Mouse (Mus musculus) CH12.LX (cell line): ENCODE data around the gene Acan. TPM values are rescaled to one million over a fixed set of nuclear protein-coding genes. Genes with fewer than 3 reads are reported as not detected.

ENCODE experiments used
- DNase-seq: peaks from one replicate; pipeline ENCODE4 v3.0.0-alpha.2; 2013; ENCODE audit errors: extremely low read depth
- H3K27ac ChIP-seq: 2 replicates; pipeline ENCODE4 v1.5.1; 2012; ENCODE audit warnings: low read depth, mild to moderate bottlenecking, control low read depth, moderate library complexity; ENCODE audit not compliant: insufficient read depth
- H3K27me3 ChIP-seq: replicated peaks from 2 replicates; pipeline ENCODE3; 2012; ENCODE audit warnings: inconsistent platforms
- H3K36me3 ChIP-seq, 2 experiments: replicated peaks in 1 of 2; 2 replicates each; pipeline versions ENCODE3 to v1.6.1; 2012; ENCODE audit warnings: inconsistent platforms in 1 of 2, low read length in 1 of 2, mild to moderate bottlenecking in 1 of 2, mixed read lengths in 1 of 2, moderate library complexity in 1 of 2; ENCODE audit not compliant: control insufficient read depth in 1 of 2, insufficient read depth in 1 of 2
- H3K4me1 ChIP-seq, 2 experiments: 2 replicates each; pipeline ENCODE4 v1.6.1; 2012; ENCODE audit warnings: inconsistent platforms in 1 of 2, moderate library complexity in 1 of 2; ENCODE audit not compliant: insufficient read depth in 2 of 2, control insufficient read depth in 1 of 2
- H3K4me2 ChIP-seq: 2 replicates; pipeline ENCODE4 v1.6.1; 2012; ENCODE audit warnings: low read depth, mild to moderate bottlenecking, control low read depth; ENCODE audit not compliant: poor library complexity, insufficient read depth, severe bottlenecking
- H3K4me3 ChIP-seq, 3 experiments: fragments of 150-350 bp in 1 of 3; sonication (generic) in 1 of 3; replicated peaks in 1 of 3; 2 replicates each; pipeline versions ENCODE3 to v1.5.1; 2011 to 2012; ENCODE audit warnings: low read depth in 2 of 3, low read length in 2 of 3, mild to moderate bottlenecking in 2 of 3, moderate library complexity in 2 of 3, control low read depth in 1 of 3, improper control_type of control experiment in 1 of 3, inconsistent platforms in 1 of 3, mixed read lengths in 1 of 3; ENCODE audit not compliant: poor library complexity in 1 of 3
- H3K79me2 ChIP-seq: replicated peaks from 2 replicates; pipeline ENCODE4 v1.6.1; 2012; ENCODE audit warnings: mild to moderate bottlenecking, moderate library complexity; ENCODE audit not compliant: control insufficient read depth, poor library complexity, insufficient read depth, severe bottlenecking; ENCODE audit errors: extremely low read depth
- H3K9ac ChIP-seq: 2 replicates; pipeline ENCODE4 v1.6.1; 2012; ENCODE audit warnings: low read depth, mild to moderate bottlenecking, control low read depth, moderate library complexity; ENCODE audit not compliant: insufficient read depth
- H3K9me3 ChIP-seq: replicated peaks from 2 replicates; pipeline ENCODE3; 2012; ENCODE audit warnings: low read length, inconsistent platforms, mixed read lengths
- CHD2 ChIP-seq: IDR thresholded peaks from 2 replicates; pipeline ENCODE4 v1.6.1; 2011; ENCODE audit warnings: low read length, improper control_type of control experiment
- ELF1 ChIP-seq: IDR thresholded peaks from 2 replicates; pipeline ENCODE4 v1.6.1; 2014; ENCODE audit warnings: low read depth, mild to moderate bottlenecking, inconsistent platforms, low read length, improper control_type of control experiment
- JUN ChIP-seq: IDR thresholded peaks from 2 replicates; pipeline ENCODE4 v1.6.1; 2011; ENCODE audit warnings: low read depth, mild to moderate bottlenecking, low read length, improper control_type of control experiment, moderate library complexity; ENCODE audit not compliant: insufficient read depth
- KAT2A ChIP-seq: IDR thresholded peaks from 2 replicates; pipeline ENCODE4 v1.6.1; 2012; ENCODE audit warnings: low read length, improper control_type of control experiment, inconsistent platforms; ENCODE audit not compliant: insufficient replicate concordance
- MAFK ChIP-seq: IDR thresholded peaks from 2 replicates; pipeline ENCODE4 v1.6.1; 2011; ENCODE audit warnings: low read length, improper control_type of control experiment; ENCODE audit not compliant: insufficient replicate concordance
- MXI1 ChIP-seq: IDR thresholded peaks from 2 replicates; pipeline ENCODE4 v1.6.1; 2011; ENCODE audit warnings: mild to moderate bottlenecking, low read depth, low read length, improper control_type of control experiment
- NRF1 ChIP-seq: IDR thresholded peaks from 2 replicates; pipeline ENCODE4 v1.6.1; 2014; ENCODE audit warnings: low read depth, mild to moderate bottlenecking, inconsistent platforms, low read length, improper control_type of control experiment, moderate library complexity
- POLR2A ChIP-seq: IDR thresholded peaks from 2 replicates; pipeline ENCODE4 v1.6.1; 2011; ENCODE audit warnings: low read depth, mild to moderate bottlenecking, improper control_type of control experiment, low read length
- RAD21 ChIP-seq: IDR thresholded peaks from 2 replicates; pipeline ENCODE4 v1.6.1; 2011; ENCODE audit warnings: low read depth, mild to moderate bottlenecking, low read length, improper control_type of control experiment, moderate library complexity
- SIN3A ChIP-seq: IDR thresholded peaks from 2 replicates; pipeline ENCODE4 v1.6.1; 2012; ENCODE audit warnings: low read length, improper control_type of control experiment, inconsistent platforms
- SMC3 ChIP-seq: IDR thresholded peaks from 2 replicates; pipeline ENCODE4 v1.6.1; 2011; ENCODE audit warnings: low read depth, low read length, improper control_type of control experiment
- TBP ChIP-seq: conservative IDR thresholded peaks from 2 replicates; pipeline ENCODE4 v1.6.1; 2011; ENCODE audit warnings: low read depth, low read length, improper control_type of control experiment
- TCF12 ChIP-seq: IDR thresholded peaks from 2 replicates; pipeline ENCODE4 v1.6.1; 2014; ENCODE audit warnings: low read depth, mild to moderate bottlenecking, inconsistent platforms, low read length, improper control_type of control experiment
- USF1 ChIP-seq: IDR thresholded peaks from 2 replicates; pipeline ENCODE4 v1.6.1; 2014; ENCODE audit warnings: low read depth, mild to moderate bottlenecking, inconsistent platforms, low read length, improper control_type of control experiment
- USF2 ChIP-seq: conservative IDR thresholded peaks from 2 replicates; pipeline ENCODE4 v1.6.1; 2011; ENCODE audit warnings: low read depth, low read length, improper control_type of control experiment
- ZNF384 ChIP-seq: IDR thresholded peaks from 2 replicates; pipeline ENCODE4 v1.6.1; 2012; ENCODE audit warnings: low read depth, low read length, improper control_type of control experiment, inconsistent platforms
- dilution Hi-C: fragments of 300-500 bp; cut with MboI; formaldehyde crosslinking; loops from 2 replicates; pipeline ENCODE4 v1.14.3; 2020; ENCODE audit warnings: low sequenced_read_pairs; ENCODE audit not compliant: extremely low pct_unique_long_range_greater_than_20kb, extremely low pct_ligation_motif_present
- in situ Hi-C: fragments of 300-500 bp; cut with MboI; formaldehyde crosslinking; loops from 3 replicates; pipeline ENCODE4 v1.14.3; 2019; ENCODE audit warnings: low sequenced_read_pairs, low pct_ligation_motif_present, low pct_unique_long_range_greater_than_20kb, mixed read lengths
- polyA plus RNA-seq: library from polyadenylated mRNA; unstranded; fragments of >175 nt; gene quantifications from 2 replicates; pipeline ENCODE4 v1.2.1, GENCODE M21; 2012; ENCODE audit warnings: low read depth; ENCODE audit not compliant: insufficient read length
- total RNA-seq, 2 experiments: library from RNA; depleted of rRNA; stranded (reverse); fragments of 300-350 nt in 1 of 2; fragments of >200 nt in 1 of 2; gene quantifications; 2 replicates each; pipeline ENCODE4 v1.2.3; 2012 to 2014

Acan gene
- total and polyA plus RNA-seq, 3 experiments = not detected

DNA sequence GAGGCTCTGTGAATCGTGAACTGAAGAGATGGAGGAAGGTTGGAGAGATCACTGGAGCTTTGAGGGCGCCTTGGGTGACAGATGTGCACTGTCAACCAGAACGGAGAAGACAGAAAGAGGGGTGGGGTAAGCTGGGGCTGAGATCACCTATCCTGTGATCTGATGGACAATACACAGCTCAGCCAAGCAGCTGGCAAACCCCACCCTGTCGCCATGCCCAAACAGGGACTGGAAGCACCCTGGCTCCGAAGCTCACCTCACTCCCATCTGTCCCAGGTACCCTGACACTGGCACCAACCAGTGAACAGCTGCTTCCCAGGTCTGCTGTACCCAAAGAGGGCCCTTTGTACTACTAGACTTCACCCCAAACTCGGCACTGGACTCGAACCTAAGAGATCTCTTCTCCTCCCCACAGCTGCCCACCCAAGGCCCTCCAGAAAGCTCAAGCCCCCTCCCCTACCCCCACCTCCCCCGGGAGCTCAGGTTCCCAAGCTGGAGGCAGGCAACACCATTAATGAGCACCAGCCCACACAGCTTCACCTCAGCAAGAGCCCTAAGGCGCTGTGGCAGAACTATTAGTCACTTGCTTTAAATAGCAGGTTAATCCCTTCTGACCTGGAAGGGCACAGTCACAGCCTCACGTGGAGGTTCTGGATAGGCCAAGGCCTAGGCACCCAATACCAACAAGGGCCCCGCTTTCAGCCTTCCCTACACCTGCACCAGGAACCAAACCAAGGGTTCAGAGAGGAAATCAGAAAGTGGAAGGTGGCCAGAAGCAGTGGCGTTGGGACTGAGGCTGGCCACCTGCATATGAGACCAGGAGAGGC, 93.9 kb downstream of the Acan start:
- no peak overlapping the region for H3K9ac ChIP-seq
- H3K27ac ChIP-seq = no peak overlapping the region
- H3K4me2 ChIP-seq = 0 out of 2 replicates have a peak overlapping the region, but pooled peaks have one; percentile 92
- peaks cover 0 to 20% of the 10 kb centered on the region in 2 experiments; a peak in 2 of 4 replicates for H3K4me1 ChIP-seq
- dilution Hi-C loops (no loop called here), in situ Hi-C loops (no loop called here)
- no peaks in the 10 kb centered on the region for H3K9me3 ChIP-seq
- no peak overlapping the region for H3K4me3 ChIP-seq
- peaks cover 0 to 28% of the 10 kb centered on the region in 2 experiments for H3K36me3 ChIP-seq
- TF ChIP-seq JUN (no peak), CHD2 (no peak), SMC3 (no peak), ELF1 (no peak), MXI1 (no peak), SIN3A (no peak), USF1 (no peak), TBP (no peak), USF2 (no peak), MAFK (no peak), NRF1 (no peak)
- no peaks in the 10 kb centered on the region for H3K79me2 ChIP-seq
- DNase-seq = no peak
- H3K27me3 ChIP-seq = peaks cover 3% of the 10 kb centered on the region

DNA sequence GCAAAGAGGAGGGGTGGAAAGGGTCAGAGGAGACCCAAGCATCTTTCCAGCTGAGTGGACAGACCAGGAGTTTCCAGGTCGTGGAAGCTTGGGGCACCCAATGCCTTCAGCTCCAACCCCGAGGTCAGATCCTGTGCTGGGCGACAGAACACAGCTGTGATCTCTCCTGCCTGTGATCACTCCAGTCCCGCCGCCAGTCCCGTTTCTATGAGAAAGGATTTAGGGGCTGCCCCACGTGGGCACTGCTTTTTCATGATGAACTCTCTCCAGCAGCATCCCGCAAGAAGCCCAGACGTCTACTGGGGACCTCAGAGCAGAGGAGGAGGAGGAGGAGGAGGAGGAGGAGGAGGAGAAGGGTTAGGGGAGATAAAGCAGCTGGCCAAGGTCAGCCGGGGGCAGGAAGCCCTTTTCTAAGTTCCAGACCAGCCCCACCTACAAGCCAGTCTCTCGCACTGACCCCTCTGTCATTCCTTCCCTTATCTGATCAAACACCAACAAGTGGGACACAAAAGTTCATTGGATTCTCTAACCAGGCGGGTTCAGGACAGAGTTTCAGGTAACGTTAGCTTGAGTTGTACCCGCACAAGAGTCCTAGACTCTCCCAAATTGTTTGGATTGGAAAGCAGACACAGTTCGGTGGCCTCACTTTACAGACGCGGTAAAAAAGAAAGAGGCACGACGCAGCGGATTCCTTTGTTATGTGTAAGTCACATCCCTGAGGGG, 94.8 kb downstream of the Acan start:
- H3K27ac ChIP-seq = no peak overlapping the region
- H3K4me2 ChIP-seq = peak overlapping the region; percentile 92
- no peak for DNase-seq
- H3K4me3 ChIP-seq = peak overlapping the region; percentile 58 to 90 (median 71)
- H3K9me3 ChIP-seq = no peaks in the 10 kb centered on the region
- in situ Hi-C loops = no loop called here
- dilution Hi-C loops = no loop called here
- TF ChIP-seq TCF12 (no peak), USF2 (no peak), CHD2 (no peak), POLR2A (no peak), ZNF384 (no peak), RAD21 (no peak), ELF1 (no peak), KAT2A (no peak)
- H3K27me3 ChIP-seq = peaks cover 5% of the 10 kb centered on the region
- peaks cover 0 to 20% of the 10 kb centered on the region in 2 experiments; a peak in 2 of 4 replicates for H3K4me1 ChIP-seq
- no peaks in the 10 kb centered on the region for H3K79me2 ChIP-seq
- peaks cover 0 to 19% of the 10 kb centered on the region in 2 experiments for H3K36me3 ChIP-seq
- peak overlapping the region; percentile 33 for H3K9ac ChIP-seq
